Mouse (Mus musculus): ENCODE results near the gene Olfr209. TPM values are rescaled to one million over a fixed set of nuclear protein-coding genes. Genes with fewer than 3 reads are reported as not detected.

The Olfr209 gene
- polyA plus RNA-seq (2012; rRNA removed), result not detected in 2 replicates

GRCm38 (mm10) chr16:59363893-59364292, at the start of gene Olfr209:
Gene Olfr209 (minus strand): TSS chr16:59363993.
- no peaks in the 10 kb centered on the region for H3K4me1 ChIP-seq (replicated peaks; ENCODE audit: control insufficient read depth, insufficient read depth, low read length)
- H3K27me3 ChIP-seq (ENCODE audit: control insufficient read depth, insufficient read depth, low read length), result no peaks in the 10 kb centered on the region
- no peak within 1 kb of the TSS for H3K4me3 ChIP-seq (ENCODE audit: control insufficient read depth, insufficient read depth, low read length)
- H3K27ac ChIP-seq (ENCODE audit: control insufficient read depth, insufficient read depth, low read length), result no peak within 1 kb of the TSS
- no peaks in the 10 kb centered on the region for H3K36me3 ChIP-seq (ENCODE audit: control insufficient read depth, insufficient read depth, low read length)
- no peak for TF ChIP-seq CTCF (IDR thresholded peaks at IDR 0.05; ENCODE audit: borderline replicate concordance, control insufficient read depth, extremely low read depth, insufficient read depth, low read length, poor library complexity)
- TF ChIP-seq POLR2A (IDR thresholded peaks at IDR 0.05; ENCODE audit: control insufficient read depth, extremely low read depth, insufficient read depth, low read length, poor library complexity), result no peak
- WGBS, result 88% methylated on average over 2 of the region's 2 CpGs
- DNase-seq, result no peak

- no peaks in the 10 kb centered on the region for H3K4me1 ChIP-seq (replicated peaks; ENCODE audit: control insufficient read depth, insufficient read depth, low read length)
- H3K36me3 ChIP-seq (ENCODE audit: control insufficient read depth, insufficient read depth, low read length), result no peaks in the 10 kb centered on the region
- H3K27me3 ChIP-seq (ENCODE audit: control insufficient read depth, insufficient read depth, low read length), result no peaks in the 10 kb centered on the region
- no peak overlapping the region for H3K4me3 ChIP-seq (ENCODE audit: control insufficient read depth, insufficient read depth, low read length)
- DNase-seq, result no peak
- WGBS, result 81% methylated on average over 4 of the region's 4 CpGs
- no peak overlapping the region for H3K27ac ChIP-seq (ENCODE audit: control insufficient read depth, insufficient read depth, low read length)
- TF ChIP-seq CTCF (IDR thresholded peaks at IDR 0.05; ENCODE audit: borderline replicate concordance, control insufficient read depth, extremely low read depth, insufficient read depth, low read length, poor library complexity) (no peak), POLR2A (IDR thresholded peaks at IDR 0.05; ENCODE audit: control insufficient read depth, extremely low read depth, insufficient read depth, low read length, poor library complexity) (no peak)
Measured at GRCm38 (mm10) chr16:59413475-59413874, 49.7 kb upstream of the Olfr209 start.

GRCm38 (mm10) chr16:59409800-59410199, 46.0 kb upstream of the Olfr209 start:
- no peaks in the 10 kb centered on the region for H3K36me3 ChIP-seq (ENCODE audit: control insufficient read depth, insufficient read depth, low read length)
- H3K4me3 ChIP-seq (ENCODE audit: control insufficient read depth, insufficient read depth, low read length), result no peak overlapping the region
- DNase-seq, result no peak
- TF ChIP-seq POLR2A (IDR thresholded peaks at IDR 0.05; ENCODE audit: control insufficient read depth, extremely low read depth, insufficient read depth, low read length, poor library complexity) (no peak), CTCF (IDR thresholded peaks at IDR 0.05; ENCODE audit: borderline replicate concordance, control insufficient read depth, extremely low read depth, insufficient read depth, low read length, poor library complexity) (no peak)
- no peaks in the 10 kb centered on the region for H3K4me1 ChIP-seq (replicated peaks; ENCODE audit: control insufficient read depth, insufficient read depth, low read length)
- no peak overlapping the region for H3K27ac ChIP-seq (ENCODE audit: control insufficient read depth, insufficient read depth, low read length)
- 88% methylated on average over 2 of the region's 2 CpGs for WGBS
- H3K27me3 ChIP-seq (ENCODE audit: control insufficient read depth, insufficient read depth, low read length), result no peaks in the 10 kb centered on the region

- no peak overlapping the region for H3K4me3 ChIP-seq (ENCODE audit: control insufficient read depth, insufficient read depth, low read length)
- DNase-seq, result no peak
- H3K4me1 ChIP-seq (replicated peaks; ENCODE audit: control insufficient read depth, insufficient read depth, low read length), result no peaks in the 10 kb centered on the region
- TF ChIP-seq CTCF (IDR thresholded peaks at IDR 0.05; ENCODE audit: borderline replicate concordance, control insufficient read depth, extremely low read depth, insufficient read depth, low read length, poor library complexity), result no peak
- TF ChIP-seq POLR2A (IDR thresholded peaks at IDR 0.05; ENCODE audit: control insufficient read depth, extremely low read depth, insufficient read depth, low read length, poor library complexity), result no peak
- no peak overlapping the region for H3K27ac ChIP-seq (ENCODE audit: control insufficient read depth, insufficient read depth, low read length)
- H3K27me3 ChIP-seq (ENCODE audit: control insufficient read depth, insufficient read depth, low read length), result no peaks in the 10 kb centered on the region
- WGBS, result 89% methylated on average over 15 of the region's 15 CpGs
- H3K36me3 ChIP-seq (ENCODE audit: control insufficient read depth, insufficient read depth, low read length), result no peaks in the 10 kb centered on the region
Measured at GRCm38 (mm10) chr16:59409341-59409748, 45.6 kb upstream of the Olfr209 start.

- DNase-seq, result no peak
- no peaks in the 10 kb centered on the region for H3K4me1 ChIP-seq (replicated peaks; ENCODE audit: control insufficient read depth, insufficient read depth, low read length)
- H3K27me3 ChIP-seq (ENCODE audit: control insufficient read depth, insufficient read depth, low read length), result no peaks in the 10 kb centered on the region
- TF ChIP-seq POLR2A (IDR thresholded peaks at IDR 0.05; ENCODE audit: control insufficient read depth, extremely low read depth, insufficient read depth, low read length, poor library complexity) (no peak), CTCF (IDR thresholded peaks at IDR 0.05; ENCODE audit: borderline replicate concordance, control insufficient read depth, extremely low read depth, insufficient read depth, low read length, poor library complexity) (no peak)
- H3K36me3 ChIP-seq (ENCODE audit: control insufficient read depth, insufficient read depth, low read length), result no peaks in the 10 kb centered on the region
- no peak within 1 kb of the TSS for H3K4me3 ChIP-seq (ENCODE audit: control insufficient read depth, insufficient read depth, low read length)
- no peak within 1 kb of the TSS for H3K27ac ChIP-seq (ENCODE audit: control insufficient read depth, insufficient read depth, low read length)
- 79% methylated on average over 5 of the region's 5 CpGs for WGBS
Measured at GRCm38 (mm10) chr16:59407032-59407431, 43.2 kb upstream of the Olfr209 start, which contains the start of gene Gabrr3. Gene Gabrr3 (plus strand): TSS chr16:59407332.

GRCm38 (mm10) chr16:59404798-59405197, 41.0 kb upstream of the Olfr209 start:
- no peak overlapping the region for H3K27ac ChIP-seq (ENCODE audit: control insufficient read depth, insufficient read depth, low read length)
- 66% methylated on average over 9 of the region's 9 CpGs for WGBS
- no peak for DNase-seq
- no peak overlapping the region for H3K4me3 ChIP-seq (ENCODE audit: control insufficient read depth, insufficient read depth, low read length)
- H3K27me3 ChIP-seq (ENCODE audit: control insufficient read depth, insufficient read depth, low read length), result no peaks in the 10 kb centered on the region
- H3K36me3 ChIP-seq (ENCODE audit: control insufficient read depth, insufficient read depth, low read length), result no peaks in the 10 kb centered on the region
- TF ChIP-seq POLR2A (IDR thresholded peaks at IDR 0.05; ENCODE audit: control insufficient read depth, extremely low read depth, insufficient read depth, low read length, poor library complexity) (no peak), CTCF (IDR thresholded peaks at IDR 0.05; ENCODE audit: borderline replicate concordance, control insufficient read depth, extremely low read depth, insufficient read depth, low read length, poor library complexity) (no peak)
- no peaks in the 10 kb centered on the region for H3K4me1 ChIP-seq (replicated peaks; ENCODE audit: control insufficient read depth, insufficient read depth, low read length)

GRCm38 (mm10) chr16:59403684-59404083, 39.9 kb upstream of the Olfr209 start:
- Histone ChIP-seq H3K27me3 (ENCODE audit: control insufficient read depth, insufficient read depth, low read length) (no peaks in the 10 kb centered on the region), H3K27ac (ENCODE audit: control insufficient read depth, insufficient read depth, low read length) (no peak overlapping the region), H3K4me1 (replicated peaks; ENCODE audit: control insufficient read depth, insufficient read depth, low read length) (no peaks in the 10 kb centered on the region), H3K4me3 (ENCODE audit: control insufficient read depth, insufficient read depth, low read length) (no peak overlapping the region), H3K36me3 (ENCODE audit: control insufficient read depth, insufficient read depth, low read length) (no peaks in the 10 kb centered on the region)
- WGBS, result 13% methylated on average over 4 of the region's 4 CpGs
- no peak for DNase-seq
- TF ChIP-seq POLR2A (IDR thresholded peaks at IDR 0.05; ENCODE audit: control insufficient read depth, extremely low read depth, insufficient read depth, low read length, poor library complexity), result no peak
- TF ChIP-seq CTCF (IDR thresholded peaks at IDR 0.05; ENCODE audit: borderline replicate concordance, control insufficient read depth, extremely low read depth, insufficient read depth, low read length, poor library complexity), result no peak

All from thymus, adult 2 months (tissue).